Mouse (Mus musculus) right cerebral cortex, postnatal 36 days (tissue): Measurements from ENCODE around the gene Pax3.

Experiments
- DNase-seq, 2 experiments: peaks; one replicate each; pipeline ENCODE4 v3.0.0; 2022; ENCODE audit warnings: low spot score in 2 of 2, mixed read lengths in 1 of 2

Gene Pax3

DNA sequence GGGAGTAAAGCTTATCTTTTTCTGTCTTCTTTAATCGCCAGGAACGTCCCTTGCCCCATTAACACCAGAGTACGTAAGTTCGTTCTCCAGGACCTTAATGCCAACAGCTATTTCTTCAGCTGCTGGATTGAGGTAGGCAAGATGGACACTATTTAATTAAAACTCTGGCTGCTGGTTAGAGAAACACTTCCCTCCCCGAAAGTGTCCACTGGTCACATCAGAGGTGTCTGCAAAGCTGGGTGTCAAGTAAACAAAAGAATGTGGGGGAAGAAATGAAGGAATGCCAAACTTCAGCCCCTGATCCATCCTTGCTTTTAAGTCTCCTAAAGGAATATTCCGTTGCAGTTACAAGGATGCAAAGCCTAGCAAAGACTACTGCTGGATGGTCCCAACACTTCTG lies 24.6 kb downstream of the Pax3 start:
- DNase-seq: no peak

DNA sequence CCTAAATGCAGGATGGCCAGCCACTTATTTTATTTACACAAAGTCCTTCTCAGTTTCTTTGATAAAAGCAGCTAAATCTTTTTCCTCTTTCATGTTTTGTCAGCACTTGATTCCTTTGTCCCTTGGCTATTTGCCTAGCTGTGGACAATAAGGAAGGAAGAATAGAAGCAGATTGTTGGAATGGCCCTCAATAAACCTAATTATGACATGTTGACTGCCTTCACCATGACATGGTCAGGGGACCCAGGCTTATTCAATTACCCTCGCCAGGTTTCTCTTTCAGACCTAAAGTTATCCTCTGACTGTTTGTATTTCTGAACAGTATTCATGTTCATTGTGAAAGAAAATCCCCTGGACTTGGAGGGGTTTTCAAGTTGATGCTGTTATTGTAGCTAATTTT lies 25.3 kb downstream of the Pax3 start:
- no peak for DNase-seq

DNA sequence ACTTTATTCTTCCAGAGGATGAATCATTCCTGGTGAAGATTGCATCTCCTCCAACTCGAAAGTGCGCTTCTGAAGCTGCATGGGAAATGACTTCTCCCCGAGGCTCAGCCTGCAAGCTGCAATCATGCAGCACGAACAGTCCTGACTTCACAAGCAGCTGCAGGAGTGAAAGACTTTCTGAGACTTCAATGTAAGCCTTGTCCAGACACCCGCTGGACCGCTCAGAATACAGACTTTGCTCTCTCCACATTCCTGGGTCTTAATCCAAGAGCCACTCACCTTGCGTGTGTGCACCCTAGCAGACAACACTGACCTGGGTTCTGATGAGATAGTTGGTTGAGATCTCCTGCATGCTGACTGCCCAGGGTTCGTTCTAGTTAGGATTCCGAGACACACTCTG lies 26.2 kb downstream of the Pax3 start:
- no peak for DNase-seq

DNA sequence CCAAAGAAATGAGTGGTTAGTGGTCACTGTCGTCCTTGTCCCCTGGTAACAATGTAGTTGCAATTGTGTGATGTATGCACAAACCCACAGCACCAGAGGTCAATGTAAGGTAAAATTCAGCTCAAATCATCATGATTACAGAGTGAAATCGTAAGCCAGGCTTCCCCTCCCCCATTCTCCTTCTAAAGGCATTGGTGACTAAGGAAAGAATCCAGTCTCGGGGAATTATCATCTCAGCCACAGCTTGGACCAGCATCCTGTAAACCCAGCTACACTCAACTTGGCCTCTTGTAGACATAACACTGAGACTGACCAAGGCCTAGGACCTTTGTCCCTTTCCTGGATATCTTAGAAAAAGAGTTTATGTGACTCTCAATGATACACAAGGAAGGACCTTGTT lies 28.1 kb downstream of the Pax3 start:
- no peak for DNase-seq

DNA sequence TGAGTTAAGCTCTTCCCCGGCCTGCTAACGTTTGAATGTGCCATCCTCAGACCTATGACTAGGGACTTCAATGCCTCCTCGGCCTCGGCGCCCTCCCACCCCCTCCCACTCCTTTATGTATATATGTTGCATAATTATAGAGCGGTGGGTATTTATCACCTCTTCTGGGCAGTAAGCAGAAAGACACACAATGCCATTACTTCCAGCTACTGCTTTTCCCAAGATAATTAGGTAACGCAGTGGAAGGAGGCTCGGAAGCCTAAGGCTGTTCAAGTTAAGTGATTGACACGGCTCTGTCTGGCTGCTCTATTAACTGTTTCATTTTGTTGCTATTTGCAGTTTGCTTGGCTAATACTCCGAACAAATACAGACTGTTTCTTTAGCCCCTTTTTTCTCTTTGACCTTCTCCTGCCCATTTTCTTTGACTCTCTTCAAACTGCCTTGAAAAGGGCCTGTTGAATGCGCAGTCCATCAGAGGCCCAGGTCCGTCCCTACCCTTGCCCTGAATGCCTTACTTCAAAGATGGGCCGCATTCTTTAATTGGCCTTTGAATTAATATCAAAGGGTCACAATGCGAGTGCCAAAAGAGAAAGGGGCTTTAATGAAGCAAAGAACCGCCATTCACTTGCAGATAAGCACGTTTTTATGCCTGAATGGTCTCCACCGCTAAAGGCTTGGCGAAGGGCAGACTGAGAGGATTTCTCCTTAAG lies 29.2 kb downstream of the Pax3 start:
- no peak for DNase-seq

DNA sequence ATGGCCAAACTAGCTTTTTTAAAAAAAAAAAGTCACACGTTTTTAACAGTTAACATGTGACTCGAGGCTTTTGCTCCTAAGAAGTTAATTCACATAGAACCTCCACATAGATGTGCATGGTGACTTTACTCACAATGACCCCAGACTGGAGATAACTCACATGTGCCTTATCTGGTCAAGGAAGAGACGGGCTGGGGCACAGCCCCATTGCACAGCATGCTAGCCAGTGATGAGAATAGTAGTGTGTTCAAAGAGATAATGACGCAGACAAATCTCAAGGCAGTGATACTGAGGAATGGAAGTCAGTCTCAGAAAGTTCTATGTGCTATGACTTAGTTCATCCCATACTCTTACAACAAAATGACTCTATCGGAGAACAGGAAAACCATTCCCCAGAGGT lies 35.2 kb downstream of the Pax3 start:
- DNase-seq: no peak

DNA sequence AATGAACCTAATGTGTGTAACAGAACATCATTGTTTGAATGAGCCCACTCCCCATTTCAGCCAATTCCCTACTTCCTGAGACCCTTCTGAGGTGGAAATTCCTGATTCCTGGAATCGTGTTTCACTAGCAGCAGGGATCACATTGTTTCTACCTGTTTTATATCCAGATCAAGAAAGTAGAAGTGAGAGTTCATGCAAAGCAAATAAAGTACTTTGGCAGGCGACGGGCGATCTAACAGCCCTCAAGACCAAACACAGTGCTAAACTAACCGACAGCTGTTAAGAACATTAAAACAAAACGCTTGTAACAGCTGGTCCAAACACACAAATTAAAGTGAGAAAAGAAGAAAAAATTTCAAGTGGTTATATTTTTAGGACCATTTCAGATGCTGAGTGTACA lies 39.0 kb downstream of the Pax3 start:
- no peak for DNase-seq

DNA sequence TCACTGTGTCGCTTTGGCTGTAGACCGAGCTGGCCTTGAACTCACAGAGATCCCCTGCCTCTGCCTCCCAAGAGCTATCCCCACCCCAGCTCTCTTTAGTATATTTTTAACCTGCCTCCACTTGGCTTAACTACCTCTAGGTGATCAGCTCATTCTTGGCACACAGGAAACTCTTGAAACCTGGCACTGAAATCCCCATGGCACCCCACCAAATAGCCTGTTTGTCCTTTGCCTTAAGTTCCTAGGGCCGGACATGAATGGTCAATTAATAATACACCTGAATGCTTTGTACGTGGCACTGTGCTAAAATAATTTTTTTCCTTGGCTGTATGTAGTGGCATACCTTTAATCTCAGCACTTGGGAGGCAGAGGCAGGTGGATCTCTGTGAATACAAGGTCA lies 41.1 kb downstream of the Pax3 start:
- DNase-seq: no peak

DNA sequence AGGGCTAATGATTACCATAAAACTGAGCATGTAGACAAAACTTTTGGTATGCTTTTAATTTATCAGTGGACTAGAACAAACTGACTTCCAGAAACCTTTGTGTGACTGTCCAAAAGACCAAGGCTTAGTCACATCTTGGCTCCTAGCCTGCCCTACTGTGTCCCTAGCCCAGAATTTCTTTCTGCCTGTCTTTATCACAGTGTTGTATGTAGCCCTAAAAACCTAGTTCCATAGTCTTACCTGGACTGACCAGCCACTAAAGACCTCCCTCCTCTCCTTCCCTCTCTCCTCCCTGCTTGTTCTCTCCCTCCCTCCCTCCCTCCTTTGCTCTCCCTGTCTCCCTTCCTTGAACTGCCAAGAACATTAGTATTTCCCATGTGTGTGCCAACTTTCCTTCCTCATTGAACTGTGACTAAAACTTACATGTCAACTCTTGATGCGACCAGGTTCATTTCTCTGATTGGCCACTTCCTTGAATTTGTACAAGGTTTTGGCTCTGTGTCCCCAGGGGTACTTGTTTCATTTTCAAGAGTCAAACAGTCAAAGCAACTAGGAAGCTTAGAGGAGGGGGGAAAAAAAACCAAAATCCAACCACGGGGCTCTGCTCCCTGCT lies 48.8 kb downstream of the Pax3 start:
- DNase-seq: no peak

DNA sequence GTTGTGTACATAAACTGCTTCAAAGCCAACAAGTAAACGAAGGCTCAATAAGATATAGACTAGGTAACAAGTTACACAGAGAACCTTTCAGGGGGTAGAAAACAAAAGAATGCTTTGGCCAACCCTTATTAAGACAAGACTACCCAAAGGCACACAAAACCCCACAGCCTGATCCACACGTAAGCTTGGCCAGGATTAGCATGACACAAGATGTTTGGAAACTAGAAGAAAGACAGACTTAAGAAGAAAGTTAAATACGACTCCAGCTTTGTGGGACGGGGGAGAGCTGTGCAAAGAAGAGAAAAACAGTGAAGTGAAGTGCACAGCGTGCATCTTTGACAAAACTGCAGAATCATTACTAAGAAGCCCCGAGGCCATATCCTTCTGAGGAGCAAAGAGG lies 53.5 kb downstream of the Pax3 start:
- no peak for DNase-seq

DNA sequence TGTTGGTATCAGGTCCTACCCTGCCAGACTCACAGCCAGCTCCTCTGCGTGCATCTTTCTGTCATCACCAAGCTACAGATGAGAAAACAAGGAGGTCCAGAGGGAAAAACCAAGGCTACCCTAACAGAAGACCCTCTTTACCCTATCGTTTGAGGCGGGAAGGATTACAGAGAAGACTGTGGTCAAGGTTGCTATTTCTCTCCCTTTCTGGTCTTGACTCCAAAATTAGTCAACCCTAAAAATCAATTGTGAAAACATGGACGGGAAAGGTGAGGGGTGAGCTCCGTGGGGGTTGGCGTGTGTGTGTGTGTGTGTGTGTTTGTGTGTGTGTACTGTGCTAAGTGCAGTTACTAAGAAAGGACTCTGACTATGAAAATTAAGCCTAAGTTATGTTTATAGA lies 54.0 kb downstream of the Pax3 start:
- DNase-seq: no peak

DNA sequence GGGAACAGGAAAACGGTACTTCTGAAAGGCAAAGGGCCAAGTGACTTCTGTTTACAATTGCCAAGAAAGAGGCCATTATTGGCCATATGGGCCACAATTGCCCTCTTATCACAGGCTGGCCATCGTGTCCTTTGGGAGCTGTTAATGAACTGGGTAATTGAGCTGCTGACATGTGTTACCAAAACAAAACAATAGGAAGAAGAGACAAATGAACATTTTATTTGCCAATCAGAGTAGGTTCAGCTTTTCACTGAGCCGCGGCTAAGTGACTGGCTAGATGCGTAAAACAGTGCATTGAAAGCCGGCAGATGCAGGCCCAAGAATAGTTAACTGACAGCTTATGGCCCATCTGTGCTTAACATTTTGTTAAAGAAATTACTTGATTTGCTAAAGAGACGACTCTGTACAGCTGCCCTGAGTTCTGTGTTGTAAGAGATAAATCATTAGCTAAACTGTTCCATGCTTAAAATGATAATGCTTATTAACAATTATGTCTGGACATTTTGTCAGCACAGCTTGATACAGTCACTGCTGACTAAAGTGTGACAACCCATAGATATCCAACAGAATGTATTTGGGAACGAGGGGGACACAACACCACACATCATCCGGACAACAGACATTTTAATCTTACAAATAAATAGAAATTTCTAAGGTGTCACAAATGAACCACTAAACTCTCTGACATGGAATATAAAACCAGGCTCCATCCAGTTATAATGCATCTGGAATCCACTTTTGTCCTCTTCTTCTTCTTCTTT lies 55.0 kb downstream of the Pax3 start:
- DNase-seq: no peak

DNA sequence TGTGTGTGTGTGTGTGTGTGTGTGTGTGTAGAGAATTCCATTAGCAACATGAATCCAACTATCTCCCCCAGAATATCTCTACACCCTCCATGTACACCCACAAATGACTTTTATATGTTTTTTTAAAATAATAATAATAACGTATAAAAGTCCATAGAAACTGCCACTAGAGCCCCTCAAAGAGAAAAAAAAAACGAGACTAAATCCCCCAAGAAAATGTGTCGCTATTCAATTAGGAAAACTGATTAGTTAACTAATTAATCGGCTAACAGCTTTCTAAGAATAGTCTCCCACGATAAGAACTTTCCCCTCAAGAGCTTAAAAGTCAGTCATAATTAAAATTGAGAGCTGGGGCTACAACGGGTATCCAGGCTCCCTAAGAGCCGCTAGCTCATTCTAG lies 55.6 kb downstream of the Pax3 start:
- no peak for DNase-seq

DNA sequence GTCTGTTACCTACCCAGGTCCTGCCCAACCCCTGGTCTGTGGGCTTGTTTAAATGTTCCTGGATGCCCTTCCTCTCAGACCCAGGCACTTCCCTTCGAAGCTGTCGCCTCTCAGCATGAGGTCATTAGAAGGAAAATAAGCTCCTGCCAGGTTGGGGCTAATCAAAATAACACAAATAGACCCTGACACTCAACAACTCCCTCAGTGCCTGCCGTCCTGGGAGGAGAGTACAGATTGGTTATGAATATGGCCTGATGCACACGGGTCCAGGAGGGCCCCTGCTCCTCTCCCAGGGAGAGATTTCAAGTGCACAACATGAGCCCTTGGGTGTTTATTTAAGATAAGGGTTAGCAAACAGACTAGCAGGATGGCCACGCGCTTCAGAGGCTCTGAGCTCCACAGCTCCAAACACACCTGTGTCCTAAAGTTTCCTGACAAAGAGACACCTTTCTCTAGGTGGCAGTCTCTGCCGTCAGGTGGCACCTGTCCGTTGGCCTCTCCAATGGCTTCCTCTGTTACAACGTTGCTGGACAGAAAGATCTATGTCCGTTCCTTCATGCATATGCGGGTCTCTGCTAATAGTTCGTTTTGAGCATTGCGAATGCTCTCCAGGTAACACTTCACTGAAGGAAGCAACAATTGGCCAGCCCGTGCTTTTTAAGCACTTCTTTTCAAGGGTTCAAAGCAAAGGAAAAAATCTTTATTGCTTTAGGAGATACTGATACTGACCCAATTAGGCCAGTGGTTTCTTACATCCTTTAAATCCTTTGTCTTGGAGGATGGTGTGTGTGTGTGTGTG lies 56.2 kb downstream of the Pax3 start:
- DNase-seq: no peak

DNA sequence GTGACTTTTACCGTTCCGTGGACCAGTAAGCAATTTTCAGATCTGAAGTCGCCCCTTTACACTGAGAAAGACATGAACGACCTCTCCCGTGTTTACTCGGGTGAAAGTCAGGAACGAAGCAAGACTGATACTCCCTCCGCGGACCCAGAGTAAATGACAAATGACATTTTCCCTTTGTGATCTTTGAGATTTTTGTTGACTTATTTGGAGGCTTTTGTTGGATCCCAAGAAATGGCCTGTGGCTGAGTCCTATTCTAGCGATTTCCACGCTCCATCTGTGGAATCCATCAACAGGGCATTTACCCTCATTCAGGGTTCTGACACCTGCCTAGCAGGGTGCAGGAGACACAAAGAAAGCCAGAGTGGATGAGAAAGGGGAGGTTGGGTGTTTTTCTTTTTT lies 57.6 kb downstream of the Pax3 start:
- no peak for DNase-seq

DNA sequence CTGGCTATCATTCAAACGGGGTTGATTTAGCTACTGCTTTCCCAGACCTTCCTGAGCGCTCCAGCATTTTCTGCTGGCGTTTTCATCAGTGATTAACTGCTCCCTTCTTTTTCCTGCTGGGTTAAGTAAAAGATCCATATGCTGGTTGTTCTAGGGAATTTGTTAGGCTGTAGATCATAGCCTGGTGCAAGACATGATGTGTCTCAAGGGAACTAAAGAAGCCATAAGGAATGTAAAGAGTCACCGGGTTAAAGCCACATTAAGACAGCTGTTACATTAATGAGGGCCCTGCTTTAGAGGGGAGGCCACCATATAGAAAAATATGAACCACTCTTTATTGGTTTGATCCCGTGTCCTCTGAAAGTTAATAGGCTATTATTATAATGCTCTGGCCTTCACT lies 67.7 kb downstream of the Pax3 start:
- no peak for DNase-seq

DNA sequence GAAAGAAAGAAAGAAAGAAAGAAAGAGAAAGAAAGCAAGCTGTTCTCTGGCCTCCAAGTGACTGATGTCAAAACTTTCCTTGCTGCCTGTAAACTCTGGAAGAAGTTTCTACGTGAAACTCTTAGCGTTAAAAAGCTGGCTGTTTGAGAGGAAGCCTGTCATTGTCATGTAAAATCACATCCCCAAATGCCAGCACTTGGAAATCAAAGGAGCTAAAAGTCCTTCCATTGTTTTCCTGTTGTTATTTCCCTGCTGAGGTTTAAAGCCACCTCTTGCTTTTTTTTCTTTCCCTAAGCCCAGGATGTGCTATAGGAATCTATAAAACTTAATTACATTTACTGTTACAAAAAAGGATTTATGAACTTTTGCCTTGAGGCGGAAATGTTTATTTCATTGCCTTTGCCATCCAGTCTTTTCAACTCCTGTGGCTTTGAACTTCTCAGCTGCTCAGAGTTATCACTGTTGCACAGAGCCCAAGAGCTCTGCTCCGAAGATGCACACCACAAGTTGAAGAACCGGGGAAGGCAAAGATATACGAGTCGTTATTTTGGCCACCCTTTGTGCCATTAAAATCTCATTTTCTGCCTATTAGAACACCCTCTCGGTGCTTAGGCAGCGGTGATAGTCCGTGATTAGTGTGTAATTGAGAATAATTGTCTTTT lies 76.9 kb downstream of the Pax3 start:
- no peak for DNase-seq

DNA sequence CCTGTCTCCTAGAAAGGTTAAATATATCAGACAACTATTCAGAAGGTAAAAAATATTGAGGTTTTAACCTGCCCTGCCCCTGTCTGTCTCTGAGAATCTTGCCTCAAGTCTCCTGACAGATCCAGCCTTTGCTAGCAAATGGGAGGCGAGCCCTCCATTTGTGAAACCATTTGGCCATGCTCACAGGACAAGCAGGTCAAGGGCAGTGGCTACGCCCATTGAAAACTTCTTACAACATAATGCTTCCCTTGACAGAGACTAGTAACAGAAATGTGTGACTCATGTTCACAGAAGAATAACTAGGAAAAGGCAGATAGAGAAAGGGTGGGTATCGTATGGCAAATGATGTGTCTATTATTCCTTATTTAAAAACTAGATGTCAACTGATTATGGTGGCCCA lies 80.9 kb downstream of the Pax3 start:
- DNase-seq: no peak

DNA sequence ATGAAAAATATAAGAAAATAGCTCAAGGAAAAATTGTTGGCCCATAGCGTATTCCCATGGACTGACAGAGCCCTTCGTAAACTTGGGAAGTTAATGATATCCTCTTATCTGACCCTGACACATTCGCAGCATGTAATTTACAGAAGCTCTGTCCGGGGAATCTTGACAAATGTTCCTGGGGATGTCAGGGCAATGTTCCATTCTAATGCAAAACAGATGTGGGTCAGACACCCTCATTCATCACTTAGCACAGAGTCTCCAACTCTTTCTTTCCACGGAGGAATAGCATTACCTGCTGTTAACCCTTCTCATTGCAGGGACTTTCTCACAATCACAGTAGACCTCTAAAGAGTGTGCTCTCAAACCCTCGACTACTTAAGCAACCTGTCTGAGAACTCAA lies 86.6 kb downstream of the Pax3 start:
- no peak for DNase-seq

DNA sequence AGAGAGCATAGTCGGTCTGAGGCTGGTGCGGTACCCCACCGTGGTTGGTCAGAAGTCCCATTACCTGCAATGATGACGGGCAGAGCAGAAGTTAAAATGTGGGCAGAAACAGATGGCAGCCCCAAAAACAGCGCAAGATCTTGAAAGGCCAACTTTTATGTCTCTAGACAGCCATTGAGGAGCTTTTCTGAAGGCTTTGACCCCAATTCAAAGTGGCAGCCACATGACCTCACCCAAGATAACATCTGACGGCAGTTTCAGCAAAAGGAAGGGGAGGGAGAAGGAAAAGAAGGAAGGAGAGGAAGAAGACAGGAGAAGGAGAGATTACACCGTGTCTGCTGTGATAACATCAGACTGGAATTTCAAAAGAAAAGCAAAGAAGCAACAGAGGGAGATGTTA lies 93.4 kb downstream of the Pax3 start:
- DNase-seq: no peak

DNA sequence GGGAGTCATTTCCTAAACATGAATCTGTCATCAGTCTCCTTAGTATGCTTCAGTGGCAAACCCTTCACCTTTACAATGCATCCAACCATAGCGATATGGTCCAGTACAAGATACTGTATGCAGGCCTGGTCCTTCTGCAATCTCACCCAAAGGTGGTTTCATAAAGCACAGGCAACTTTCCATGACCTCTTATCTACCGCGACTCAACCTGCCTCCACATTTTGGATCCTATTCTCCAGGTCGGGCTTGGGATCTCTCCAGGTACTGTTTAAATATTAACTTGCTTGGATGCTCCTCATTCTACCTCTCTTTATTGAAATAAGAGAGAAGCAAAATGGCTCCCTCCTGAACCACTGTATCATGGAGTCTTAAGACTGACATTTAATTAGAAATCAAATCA lies 103.3 kb downstream of the Pax3 start:
- DNase-seq: no peak

DNA sequence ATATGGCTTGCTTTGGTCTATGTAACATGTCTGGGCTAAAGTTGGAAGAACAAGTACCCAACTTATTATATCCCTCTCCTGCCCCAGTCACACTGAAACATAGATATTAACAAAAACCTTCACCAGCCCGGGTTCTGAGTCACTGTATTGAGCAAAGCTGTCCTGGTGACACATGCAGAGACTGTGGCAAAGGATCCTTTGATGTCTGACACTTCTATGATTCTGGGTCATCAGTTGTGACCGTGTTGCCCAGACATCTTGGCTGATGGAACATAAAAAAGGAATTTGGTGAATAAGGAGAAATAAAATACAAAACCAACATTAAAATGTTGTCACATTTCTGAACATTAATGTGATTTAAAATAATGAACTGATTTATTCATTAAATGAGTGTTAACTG lies 108.3 kb downstream of the Pax3 start:
- DNase-seq: no peak
